Mouse (Mus musculus) MEL (cell line): Measurements from ENCODE around the gene Hspe1. TPM values are rescaled to one million over a fixed set of nuclear protein-coding genes. Genes with fewer than 3 reads are reported as not detected.

Source experiments
- DNase-seq: peaks from one replicate; pipeline ENCODE4 v3.0.0; 2011; ENCODE audit warnings: low read depth, low spot score
- H3K27ac ChIP-seq: 2 replicates; pipeline ENCODE4 v1.5.1; 2012; ENCODE audit warnings: low read depth, mild to moderate bottlenecking, control low read depth, low read length, moderate library complexity; ENCODE audit not compliant: control insufficient read depth
- H3K27me3 ChIP-seq, 2 experiments: fragments of 150-350 bp in 1 of 2; sonication (generic) in 1 of 2; 2 replicates each; pipeline ENCODE4 v1.6.1; 2012; ENCODE audit warnings: low read length in 2 of 2, mild to moderate bottlenecking in 2 of 2, improper control_type of control experiment in 1 of 2, moderate library complexity in 1 of 2; ENCODE audit not compliant: insufficient read depth in 2 of 2, control insufficient read depth in 1 of 2
- H3K36me3 ChIP-seq, 2 experiments: 2 replicates each; pipeline ENCODE4 v1.6.1; 2012 to 2014; ENCODE audit warnings: low read length in 2 of 2, improper control_type of control experiment in 1 of 2, inconsistent platforms in 1 of 2, mild to moderate bottlenecking in 1 of 2; ENCODE audit not compliant: insufficient read depth in 2 of 2, control insufficient read depth in 1 of 2
- H3K4me1 ChIP-seq, 2 experiments: fragments of 150-350 bp in 1 of 2; sonication (generic) in 1 of 2; 2 replicates each; pipeline ENCODE4 v1.6.1; 2012; ENCODE audit warnings: low read length in 2 of 2, improper control_type of control experiment in 1 of 2, mild to moderate bottlenecking in 1 of 2; ENCODE audit not compliant: insufficient read depth in 2 of 2, control insufficient read depth in 1 of 2
- H3K4me3 ChIP-seq, 2 experiments: fragments of 150-350 bp in 1 of 2; sonication (generic) in 1 of 2; 2 replicates each; pipeline ENCODE4 v1.5.1; 2012; ENCODE audit warnings: low read depth in 2 of 2, low read length in 2 of 2, mild to moderate bottlenecking in 2 of 2, moderate library complexity in 2 of 2, control low read depth in 1 of 2, improper control_type of control experiment in 1 of 2; ENCODE audit not compliant: control insufficient read depth in 1 of 2, insufficient read depth in 1 of 2
- H3K79me2 ChIP-seq: 2 replicates; pipeline ENCODE4 v1.6.1; 2012; ENCODE audit warnings: mild to moderate bottlenecking, low read length, moderate library complexity; ENCODE audit not compliant: control insufficient read depth, poor library complexity, insufficient read depth
- H3K9ac ChIP-seq: 2 replicates; pipeline ENCODE4 v1.6.1; 2012; ENCODE audit warnings: low read depth, mild to moderate bottlenecking, control low read depth, low read length, moderate library complexity; ENCODE audit not compliant: control insufficient read depth, poor library complexity, severe bottlenecking
- H3K9me3 ChIP-seq: fragments of 150-350 bp; sonication (generic); replicated peaks from 2 replicates; pipeline ENCODE4 v1.6.1; 2012; ENCODE audit warnings: mild to moderate bottlenecking, low read length, improper control_type of control experiment, moderate library complexity; ENCODE audit not compliant: insufficient read depth
- BHLHE40 ChIP-seq: IDR thresholded peaks from 2 replicates; pipeline ENCODE4 v1.6.1; 2012; ENCODE audit warnings: low read depth, mild to moderate bottlenecking, inconsistent platforms, low read length, improper control_type of control experiment, borderline replicate concordance
- CHD1 ChIP-seq: IDR thresholded peaks from 2 replicates; pipeline ENCODE4 v1.6.1; 2012; ENCODE audit warnings: low read depth, mild to moderate bottlenecking, inconsistent platforms, low read length, improper control_type of control experiment
- CHD2 ChIP-seq: IDR thresholded peaks from 2 replicates; pipeline ENCODE4 v1.6.1; 2011; ENCODE audit warnings: low read length, improper control_type of control experiment
- EP300 ChIP-seq, 2 experiments: IDR thresholded peaks; 2 replicates each; pipeline ENCODE4 v1.6.1; 2011; ENCODE audit warnings: improper control_type of control experiment in 2 of 2, low read length in 2 of 2, low read depth in 1 of 2, mild to moderate bottlenecking in 1 of 2
- GABPA ChIP-seq: IDR thresholded peaks from 2 replicates; pipeline ENCODE4 v1.6.1; 2012; ENCODE audit warnings: low read depth, mild to moderate bottlenecking, inconsistent platforms, low read length, improper control_type of control experiment, moderate library complexity
- HCFC1 ChIP-seq: IDR thresholded peaks from 2 replicates; pipeline ENCODE4 v1.6.1; 2012; ENCODE audit warnings: low read depth, mild to moderate bottlenecking, inconsistent platforms, low read length, improper control_type of control experiment, moderate library complexity
- JUND ChIP-seq: IDR thresholded peaks from 2 replicates; pipeline ENCODE4 v1.6.1; 2011; ENCODE audit warnings: low read depth, mild to moderate bottlenecking, improper control_type of control experiment, low read length
- KAT2A ChIP-seq: conservative IDR thresholded peaks from 2 replicates; pipeline ENCODE4 v1.6.1; 2012; ENCODE audit warnings: low read depth, low read length, improper control_type of control experiment, inconsistent platforms
- MAFK ChIP-seq: IDR thresholded peaks from 2 replicates; pipeline ENCODE4 v1.6.1; 2011; ENCODE audit warnings: low read depth, mild to moderate bottlenecking, low read length, improper control_type of control experiment, borderline replicate concordance
- MAZ ChIP-seq: IDR thresholded peaks from 2 replicates; pipeline ENCODE4 v1.6.1; 2012; ENCODE audit warnings: low read depth, mild to moderate bottlenecking, inconsistent platforms, low read length, improper control_type of control experiment
- NELFE ChIP-seq: IDR thresholded peaks from 2 replicates; pipeline ENCODE4 v1.6.1; 2011; ENCODE audit warnings: low read depth, low read length, improper control_type of control experiment
- POLR2A ChIP-seq, 2 experiments: IDR thresholded peaks; 2 replicates each; pipeline ENCODE4 v1.6.1; 2011 to 2012; ENCODE audit warnings: low read length in 2 of 2, mild to moderate bottlenecking in 2 of 2, control low read depth in 1 of 2, improper control_type of control experiment in 1 of 2, low read depth in 1 of 2, moderate library complexity in 1 of 2; ENCODE audit not compliant: control insufficient read depth in 1 of 2, insufficient read depth in 1 of 2, poor library complexity in 1 of 2
- POLR2AphosphoS2 ChIP-seq: IDR thresholded peaks from 2 replicates; pipeline ENCODE4 v1.6.1; 2011; ENCODE audit warnings: low read length, improper control_type of control experiment
- POLR2AphosphoS5 ChIP-seq: IDR thresholded peaks from 2 replicates; pipeline ENCODE4 v1.6.1; 2012; ENCODE audit warnings: low read depth, borderline replicate concordance, mild to moderate bottlenecking, inconsistent platforms, low read length, moderate library complexity, mixed read lengths
- RAD21 ChIP-seq: IDR thresholded peaks from 2 replicates; pipeline ENCODE4 v1.6.1; 2011; ENCODE audit warnings: mild to moderate bottlenecking, low read depth, low read length, improper control_type of control experiment
- RCOR1 ChIP-seq: IDR thresholded peaks from 2 replicates; pipeline ENCODE4 v1.6.1; 2012; ENCODE audit warnings: low read depth, mild to moderate bottlenecking, inconsistent platforms, low read length, improper control_type of control experiment
- SIN3A ChIP-seq: IDR thresholded peaks from 2 replicates; pipeline ENCODE4 v1.6.1; 2012; ENCODE audit warnings: low read length, improper control_type of control experiment, inconsistent platforms
- SMC3 ChIP-seq: IDR thresholded peaks from 2 replicates; pipeline ENCODE4 v1.6.1; 2011; ENCODE audit warnings: low read depth, low read length, improper control_type of control experiment
- TBP ChIP-seq: IDR thresholded peaks from 2 replicates; pipeline ENCODE4 v1.8.0; 2011; ENCODE audit warnings: low read depth, low read length, improper control_type of control experiment
- UBTF ChIP-seq: IDR thresholded peaks from 2 replicates; pipeline ENCODE4 v1.6.1; 2012; ENCODE audit warnings: low read depth, mild to moderate bottlenecking, inconsistent platforms, low read length, improper control_type of control experiment, moderate library complexity, borderline replicate concordance; ENCODE audit not compliant: insufficient read depth
- USF1 ChIP-seq: IDR thresholded peaks from 2 replicates; pipeline ENCODE4 v1.6.1; 2014; ENCODE audit warnings: low read depth, mild to moderate bottlenecking, inconsistent platforms, low read length, improper control_type of control experiment, moderate library complexity
- ZC3H11A ChIP-seq: IDR thresholded peaks from 2 replicates; pipeline ENCODE4 v1.6.1; 2012; ENCODE audit warnings: low read depth, mild to moderate bottlenecking, inconsistent platforms, low read length, improper control_type of control experiment
- ZMIZ1 ChIP-seq: IDR thresholded peaks from 2 replicates; pipeline ENCODE4 v1.6.1; 2012; ENCODE audit warnings: low read depth, mild to moderate bottlenecking, inconsistent platforms, low read length, improper control_type of control experiment, moderate library complexity
- polyA plus RNA-seq, 2 experiments: library from polyadenylated mRNA; stranded (reverse) in 1 of 2; unstranded in 1 of 2; fragments of >175 nt in 1 of 2; fragments of >200 nt in 1 of 2; gene quantifications; 2 replicates each; pipeline versions ENCODE4 v1.2.1 to v1.2.4; 2012; ENCODE audit warnings: low replicate concordance in 2 of 2, low read depth in 1 of 2; ENCODE audit not compliant: insufficient read length in 2 of 2, insufficient read depth in 1 of 2, missing spikeins in 1 of 2
- total RNA-seq: library from RNA; depleted of rRNA; stranded (reverse); fragments of 300-350 nt; gene quantifications from 2 replicates; pipeline ENCODE4 v1.2.3, GENCODE M21; 2012

Hspe1 gene
- total and polyA plus RNA-seq, 3 experiments = 752 to 942 TPM; not detected in 1

- no peak overlapping the region for H3K9ac ChIP-seq
- peak; percentile 74 for DNase-seq
- no peaks in the 10 kb centered on the region for H3K9me3 ChIP-seq
- no peak overlapping the region for H3K4me3 ChIP-seq
- peaks cover 6% of the 10 kb centered on the region; the same call in 1 of the 2 replicates for H3K79me2 ChIP-seq
- no peaks in the 10 kb centered on the region for H3K27me3 ChIP-seq
- H3K27ac ChIP-seq = peak overlapping the region; percentile 63
- H3K36me3 ChIP-seq = peaks cover 19 to 56% of the 10 kb centered on the region in 2 experiments
- TF ChIP-seq CHD2 (peak; percentile 39; the same call in 1 of the 2 replicates), EP300 (IDR thresholded peaks at IDR 0.05; ENCODE audit: low read depth in 1 of 2, low read length in 2 of 2) (no peak), SMC3 (peak; percentile 21), POLR2AphosphoS2 (peak; percentile 95), ZMIZ1 (peak; percentile 20; the same call in 1 of the 2 replicates), JUND (peak; percentile 44; the same call in 1 of the 2 replicates), SIN3A (0 out of 2 replicates have a peak, but pooled peaks have one; percentile 5), POLR2AphosphoS5 (0 out of 2 replicates have a peak, but pooled peaks have one; percentile 44), KAT2A (no peak), POLR2A (IDR thresholded peaks at IDR 0.05; ENCODE audit: control insufficient read depth in 1 of 2, insufficient read depth in 1 of 2, low read depth in 1 of 2, low read length in 2 of 2, poor library complexity in 1 of 2) (peak in 1 of 2 experiments; percentile 74; a peak in 2 of 4 replicates), CHD1 (0 out of 2 replicates have a peak, but pooled peaks have one; percentile 40), USF1 (no peak), NELFE (peak; percentile 41; the same call in 1 of the 2 replicates), ZC3H11A (no peak)
- peaks cover 7 to 22% of the 10 kb centered on the region in 2 experiments for H3K4me1 ChIP-seq
Measured at GRCm38 (mm10) chr1:55076849-55077516, 10.9 kb upstream of the Hspe1 start.

GRCm38 (mm10) chr1:55079677-55080076 lies 8.3 kb upstream of the Hspe1 start:
- no peak overlapping the region for H3K9ac ChIP-seq
- H3K27me3 ChIP-seq = no peaks in the 10 kb centered on the region
- H3K9me3 ChIP-seq = no peaks in the 10 kb centered on the region
- peaks cover 33 to 81% of the 10 kb centered on the region in 2 experiments for H3K36me3 ChIP-seq
- peaks cover 11 to 33% of the 10 kb centered on the region in 2 experiments for H3K4me1 ChIP-seq
- H3K27ac ChIP-seq = no peak overlapping the region
- H3K79me2 ChIP-seq = peaks cover 29% of the 10 kb centered on the region
- H3K4me3 ChIP-seq = no peak overlapping the region
- TF ChIP-seq UBTF = no peak
- TF ChIP-seq MAZ = no peak
- no peak for TF ChIP-seq SMC3
- TF ChIP-seq TBP = no peak
- no peak for TF ChIP-seq EP300 (IDR thresholded peaks at IDR 0.05; ENCODE audit: low read depth in 1 of 2, low read length in 2 of 2)
- TF ChIP-seq CHD1 = no peak
- no peak for TF ChIP-seq BHLHE40
- no peak for TF ChIP-seq POLR2AphosphoS5
- no peak for TF ChIP-seq SIN3A
- no peak for TF ChIP-seq RCOR1
- TF ChIP-seq MAFK = no peak
- no peak for TF ChIP-seq RAD21
- no peak for TF ChIP-seq HCFC1
- no peak for TF ChIP-seq GABPA
- TF ChIP-seq JUND = no peak
- no peak for TF ChIP-seq CHD2
- TF ChIP-seq POLR2AphosphoS2 = no peak
- TF ChIP-seq NELFE = no peak
- no peak for DNase-seq
